Mouse (Mus musculus) embryo, embryonic 10.5 days (tissue): ENCODE measurements around the gene Olfr813.
"Not testable (repeated sequence)": the region's sequence is repeated elsewhere in the genome, so short reads cannot be mapped to it uniquely, and the experiment has no call there.

Experiments
- DNase-seq: peaks from one replicate; pipeline ENCODE4 v3.0.0-alpha.2; 2015; ENCODE audit warnings: low spot score

The Olfr813 gene

DNA sequence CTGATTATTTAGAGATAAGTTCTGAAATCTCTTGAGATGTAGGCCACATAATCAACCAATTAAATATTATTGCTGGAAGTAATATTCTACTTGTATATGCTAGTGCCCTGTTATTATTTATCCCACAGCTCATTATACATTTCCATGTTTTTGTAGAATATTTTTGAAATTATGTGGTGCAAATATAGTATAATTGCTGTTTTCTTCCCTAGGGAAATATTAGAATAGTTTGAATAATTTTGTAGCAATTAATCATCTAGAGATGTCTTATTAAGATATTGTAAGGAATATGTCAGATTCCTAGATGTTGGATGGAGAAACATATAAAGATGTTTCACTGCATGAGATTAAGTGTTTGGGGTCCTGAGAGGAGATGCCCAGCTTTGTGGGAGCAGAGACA lies at the start of gene Olfr813:
Gene Olfr813 (plus strand): TSS at position 301 of the 400 bp plus-strand sequence.
- DNase-seq: no peak

DNA sequence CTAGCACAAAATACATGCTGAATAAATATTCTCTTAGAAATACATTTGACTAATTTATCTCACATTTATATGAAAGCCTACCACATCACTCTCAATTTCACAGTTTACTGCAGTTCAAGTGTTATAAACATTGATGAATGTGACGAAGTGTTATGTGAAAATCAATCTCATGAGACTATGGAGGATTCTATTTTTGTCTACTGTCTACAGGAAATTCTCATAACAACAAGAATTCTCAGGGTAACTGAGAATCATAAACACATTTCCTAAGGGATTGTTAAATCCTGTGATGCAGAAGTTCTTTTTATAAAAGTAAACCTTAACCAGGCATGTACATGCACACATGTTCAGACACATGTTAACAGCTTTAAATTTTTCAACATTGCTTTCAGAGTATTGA lies 9.2 kb upstream of the Olfr813 start, which contains the start of gene Olfr812:
Gene Olfr812 (minus strand): TSS at position 101 of the 400 bp plus-strand sequence.
- no peak for DNase-seq

DNA sequence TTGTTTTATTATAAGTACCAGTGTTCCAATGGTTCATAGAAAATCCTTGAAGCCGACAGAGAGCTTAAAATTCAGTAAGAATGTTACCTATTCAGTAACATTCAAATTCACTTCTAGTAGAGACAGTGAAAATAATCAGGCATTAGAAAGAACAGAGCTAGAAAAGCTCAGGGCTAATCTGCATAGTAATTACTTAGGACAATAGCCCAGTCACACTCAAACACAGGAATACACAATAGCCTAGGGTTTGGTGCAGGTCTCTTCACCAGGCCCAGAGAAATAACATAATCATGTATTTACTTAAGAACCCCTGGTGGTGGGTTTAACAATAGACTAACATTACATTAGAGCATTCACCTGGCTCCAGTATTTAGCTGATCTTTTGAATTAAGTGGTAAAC lies 7.8 kb upstream of the Olfr813 start:
- DNase-seq: no peak

DNA sequence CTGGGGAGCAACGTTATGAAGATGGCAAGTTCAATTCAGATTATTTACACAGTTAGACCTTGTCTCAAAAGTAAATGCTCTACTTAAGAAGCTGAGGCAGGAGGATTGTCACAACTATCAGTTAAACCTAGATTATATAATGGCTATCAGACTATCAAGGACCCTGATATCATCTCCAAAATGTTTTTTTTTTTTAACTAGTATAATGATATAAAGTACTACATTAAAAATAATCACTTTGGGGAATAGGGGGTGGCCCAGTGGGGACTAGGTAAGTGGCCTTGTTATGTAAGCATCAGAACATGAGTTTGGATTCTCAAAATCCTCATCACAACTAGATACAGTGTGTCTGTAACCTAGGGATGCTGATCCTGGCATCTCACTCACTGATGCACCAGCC lies 24.6 kb downstream of the Olfr813 start, which contains the start of gene Olfr814:
Gene Olfr814 (minus strand): TSS at position 101 of the 400 bp plus-strand sequence.
- not testable (repeated sequence) for DNase-seq

DNA sequence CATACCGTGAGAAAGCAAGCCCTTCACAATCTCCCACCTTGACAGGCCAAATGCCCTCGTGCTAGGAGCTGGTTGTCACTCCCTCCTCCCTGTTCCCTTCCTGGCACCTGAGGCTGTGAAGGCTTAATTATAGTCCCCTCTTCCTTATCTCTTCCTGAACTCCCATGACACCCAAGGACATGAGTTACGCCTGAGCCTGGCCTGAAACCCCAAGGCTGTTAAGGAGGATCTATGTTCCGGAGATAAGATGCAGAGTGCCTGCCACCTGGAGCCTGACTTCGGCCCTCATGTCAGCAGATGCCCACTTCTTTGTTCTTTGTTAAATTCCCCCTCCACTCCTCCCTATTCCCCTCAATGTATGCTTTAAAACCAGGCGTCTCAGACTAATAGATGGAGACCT lies 30.3 kb downstream of the Olfr813 start:
- not testable (repeated sequence) for DNase-seq

DNA sequence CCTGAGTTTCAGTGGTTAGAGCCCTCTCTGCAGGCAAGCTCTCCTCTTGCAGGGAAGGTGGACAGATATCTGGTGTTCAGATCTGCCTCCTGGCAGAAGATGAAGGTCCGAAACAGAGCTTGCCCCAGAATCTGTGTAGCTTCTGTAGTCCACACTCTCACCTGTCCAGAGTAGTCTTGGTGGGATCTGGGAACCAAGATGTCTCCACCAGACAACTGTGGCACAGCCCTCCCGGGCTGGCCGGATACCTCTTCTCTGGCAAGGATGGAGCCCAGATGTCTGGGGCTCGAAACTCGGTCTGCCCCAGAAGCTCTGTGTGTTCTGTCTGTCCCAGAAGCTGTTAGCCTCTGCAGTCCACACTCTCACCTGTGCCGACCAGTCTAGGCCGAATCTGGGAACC lies 30.8 kb downstream of the Olfr813 start:
- DNase-seq: no peak

DNA sequence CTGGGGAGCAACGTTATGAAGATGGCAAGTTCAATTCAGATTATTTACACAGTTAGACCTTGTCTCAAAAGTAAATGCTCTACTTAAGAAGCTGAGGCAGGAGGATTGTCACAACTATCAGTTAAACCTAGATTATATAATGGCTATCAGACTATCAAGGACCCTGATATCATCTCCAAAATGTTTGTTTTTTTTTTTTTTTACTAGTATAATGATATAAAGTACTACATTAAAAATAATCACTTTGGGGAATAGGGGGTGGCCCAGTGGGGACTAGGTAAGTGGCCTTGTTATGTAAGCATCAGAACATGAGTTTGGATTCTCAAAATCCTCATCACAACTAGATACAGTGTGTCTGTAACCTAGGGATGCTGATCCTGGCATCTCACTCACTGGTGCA lies 50.6 kb downstream of the Olfr813 start, which contains the start of gene Olfr815:
Gene Olfr815 (minus strand): TSS at position 101 of the 400 bp plus-strand sequence.
- DNase-seq: not testable (repeated sequence)
